Mouse (Mus musculus) lung, adult 2 months (tissue): Measurements from ENCODE around the gene Mindy4. TPM values are rescaled to one million over a fixed set of nuclear protein-coding genes. Genes with fewer than 3 reads are reported as not detected.

ENCODE experiments used
- DNase-seq: peaks from one replicate; pipeline ENCODE4 v3.0.0; 2022
- H3K4me1 ChIP-seq: fragments of 200-500 bp; 2 replicates; pipeline ENCODE4 v1.6.1; 2011; ENCODE audit warnings: low read length; ENCODE audit not compliant: control insufficient read depth, insufficient read depth
- H3K4me3 ChIP-seq: fragments of 200-500 bp; replicated peaks from 2 replicates; pipeline ENCODE3; 2011; ENCODE audit warnings: low read depth, mild to moderate bottlenecking, control low read depth, low read length; ENCODE audit errors: extremely low read depth
- CTCF ChIP-seq: fragments of 200-500 bp; IDR thresholded peaks from 2 replicates; pipeline ENCODE4 v1.5.1; 2011; ENCODE audit warnings: mild to moderate bottlenecking, low read length, control low read depth; ENCODE audit not compliant: insufficient read depth
- POLR2A ChIP-seq: fragments of 200-500 bp; IDR thresholded peaks from 2 replicates; pipeline ENCODE4 v1.6.1; 2011; ENCODE audit warnings: low read depth, mild to moderate bottlenecking, control low read depth, low read length, borderline replicate concordance; ENCODE audit errors: extremely low read depth
- WGBS: fragments of 180-500 bp; shearing (Covaris S2); methylation state at CpG from one replicate; pipeline ENCODE4 v1.1.7; 2018; 5-methylcytosine and 5-hydroxymethylcytosine counted together
- polyA plus RNA-seq: library from polyadenylated mRNA; depleted of rRNA; stranded (reverse); fragments of >200 nt; gene quantifications from 2 replicates; pipeline ENCODE4 v1.2.3, GENCODE M21; 2012

Mindy4 gene
- polyA plus RNA-seq, 1 experiment = 35.7 TPM

DNA sequence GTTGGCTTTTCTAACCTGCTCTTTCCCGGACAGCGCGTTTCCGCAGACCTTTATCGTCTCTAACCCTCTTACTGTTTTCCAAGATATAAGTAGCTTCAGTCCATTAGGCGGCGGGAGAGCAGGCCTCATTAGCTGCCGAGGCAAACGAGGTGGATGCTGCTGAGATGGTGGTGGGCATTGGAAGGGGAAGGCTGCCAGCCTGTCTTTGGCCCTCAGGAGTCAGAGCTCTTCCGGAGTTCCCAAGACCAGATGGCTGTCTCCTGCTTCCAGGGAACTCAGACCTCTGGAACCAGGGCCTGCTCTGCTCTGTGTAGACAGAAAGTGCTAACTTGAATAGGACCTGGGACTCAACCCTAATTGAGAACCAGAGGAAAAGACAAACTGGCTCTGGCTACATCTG is 140.3 kb downstream of the Mindy4 start:
- Histone ChIP-seq H3K4me3 (no peak overlapping the region), H3K4me1 (peaks cover 15% of the 10 kb centered on the region)
- no peak for DNase-seq
- WGBS = 87% methylated on average over 10 of the region's 10 CpGs
- TF ChIP-seq CTCF (no peak), POLR2A (no peak)

DNA sequence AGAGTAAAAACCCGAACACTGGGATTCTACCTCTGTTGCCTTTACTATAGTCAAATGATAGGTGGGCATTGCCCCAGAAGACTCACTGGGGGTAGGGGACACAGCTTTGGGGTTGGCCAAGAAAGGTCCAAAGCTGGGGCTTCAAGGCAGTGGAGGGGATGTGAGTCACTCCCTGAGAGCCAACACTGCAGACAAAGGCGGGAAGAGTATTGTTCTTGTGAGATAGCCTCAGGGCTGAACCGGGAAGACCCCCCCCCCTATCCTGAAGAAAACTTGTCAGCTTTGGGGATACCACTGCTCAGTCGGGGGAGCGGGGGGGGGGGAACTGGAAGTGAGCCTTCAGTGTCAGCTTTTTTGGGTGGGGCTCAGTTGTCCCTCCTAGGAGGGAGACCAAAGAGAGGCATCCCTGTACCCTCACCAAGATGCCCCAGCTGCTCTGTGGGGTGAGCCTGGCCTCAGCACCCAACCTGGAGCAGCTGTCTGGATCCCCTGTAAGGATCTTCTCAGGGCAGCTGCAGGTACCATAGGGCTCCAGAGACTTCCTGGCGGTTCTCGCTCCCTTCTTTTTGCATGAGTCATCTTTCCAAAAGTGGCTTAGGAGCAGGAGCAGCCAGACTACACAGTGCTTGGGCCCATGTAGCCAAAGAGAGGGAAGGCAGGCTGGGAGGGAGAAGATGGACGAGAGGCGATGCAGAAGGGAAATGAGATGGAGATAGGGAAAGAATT is 141.3 kb downstream of the Mindy4 start:
- TF ChIP-seq CTCF (no peak), POLR2A (no peak)
- no peak for DNase-seq
- Histone ChIP-seq H3K4me1 (peaks cover 15% of the 10 kb centered on the region), H3K4me3 (no peak overlapping the region)
- 52% methylated on average over 9 of the region's 9 CpGs for whole genome bisulfite sequencing

DNA sequence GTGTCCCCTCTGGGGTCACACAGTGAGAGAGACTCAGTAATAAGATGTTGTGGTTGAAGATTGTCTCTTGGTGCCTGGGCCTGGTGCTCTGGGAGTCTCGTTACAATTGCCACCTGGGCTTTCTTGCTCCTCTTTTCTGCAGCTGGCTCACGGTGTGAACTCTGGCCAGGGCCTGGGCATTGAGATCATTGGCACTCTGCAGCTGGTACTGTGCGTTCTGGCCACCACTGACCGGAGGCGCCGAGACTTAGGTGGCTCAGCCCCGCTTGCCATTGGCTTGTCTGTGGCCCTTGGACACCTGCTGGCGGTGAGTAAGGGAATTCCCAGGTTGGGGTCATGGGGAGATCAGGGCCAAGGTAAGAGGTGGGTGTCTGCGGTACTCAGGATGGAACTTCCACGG is 142.1 kb downstream of the Mindy4 start:
- H3K4me3 ChIP-seq = no peak overlapping the region
- TF ChIP-seq POLR2A (no peak), CTCF (no peak)
- peak; percentile 2 for DNase-seq
- H3K4me1 ChIP-seq = peaks cover 15% of the 10 kb centered on the region
- WGBS = 94% methylated on average over 10 of the region's 10 CpGs

DNA sequence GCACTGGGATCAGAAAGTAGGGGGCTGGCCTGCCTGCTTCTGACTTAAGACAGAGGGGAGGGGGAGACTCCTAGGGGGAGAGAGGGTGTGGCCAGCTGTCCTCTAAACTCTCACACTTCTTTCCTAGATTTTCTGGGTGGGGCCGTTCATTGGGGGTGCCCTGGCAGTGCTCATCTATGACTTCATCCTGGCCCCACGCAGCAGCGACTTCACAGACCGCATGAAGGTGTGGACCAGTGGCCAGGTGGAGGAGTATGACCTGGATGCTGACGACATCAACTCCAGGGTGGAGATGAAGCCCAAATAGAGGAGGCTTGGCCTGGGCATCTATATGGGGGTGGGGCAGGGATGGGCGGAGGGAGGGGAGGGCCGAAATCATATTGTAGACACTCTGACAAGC is 143.3 kb downstream of the Mindy4 start:
- Histone ChIP-seq H3K4me1 (peaks cover 14% of the 10 kb centered on the region), H3K4me3 (no peak overlapping the region)
- no peak for DNase-seq
- TF ChIP-seq CTCF (no peak), POLR2A (no peak)
- 81% methylated on average over 7 of the region's 7 CpGs for WGBS

DNA sequence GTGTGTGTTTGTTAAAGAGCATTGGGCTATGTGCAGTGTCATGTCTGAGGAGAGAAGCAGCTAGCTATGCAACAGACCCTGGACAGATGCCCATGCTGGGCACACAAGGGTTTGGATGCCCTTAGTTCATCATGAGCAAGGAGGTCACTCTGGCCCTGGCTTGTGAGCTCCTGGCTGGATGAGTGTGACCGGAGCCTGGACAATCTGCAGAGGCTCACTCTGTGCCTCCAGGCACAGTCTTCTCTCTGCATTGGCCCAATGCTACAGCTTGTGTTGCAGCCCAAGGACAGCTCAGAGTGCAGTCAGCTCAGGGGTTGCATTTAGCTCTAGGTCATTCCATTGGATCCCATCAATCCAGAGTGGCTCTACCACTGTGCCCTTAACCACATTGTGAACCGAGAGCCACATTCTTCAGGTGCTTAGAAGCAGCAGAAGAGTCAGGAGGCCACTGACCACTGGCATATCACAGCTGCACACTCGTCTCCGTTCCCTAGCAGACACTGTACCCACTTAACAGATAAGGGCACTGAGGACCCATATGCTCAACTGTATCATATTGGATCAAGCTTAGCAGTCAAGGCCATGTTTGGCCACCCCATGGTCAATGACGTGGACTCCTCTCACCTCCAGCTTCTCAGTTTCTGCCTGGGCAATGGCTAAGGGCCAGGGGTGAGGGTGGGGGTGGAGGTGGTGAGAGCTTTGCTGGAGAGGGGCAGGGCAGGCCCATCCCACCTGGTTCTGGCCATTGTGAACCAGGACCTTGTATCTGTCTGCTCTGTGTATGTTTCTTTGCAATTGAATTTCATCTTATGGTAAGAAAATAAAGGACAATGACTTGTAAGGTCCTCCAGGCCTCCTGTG is 144.8 kb downstream of the Mindy4 start:
- no peak overlapping the region for H3K4me3 ChIP-seq
- no peak for TF ChIP-seq CTCF
- TF ChIP-seq POLR2A = no peak
- H3K4me1 ChIP-seq = peaks cover 3% of the 10 kb centered on the region
- WGBS = 88% methylated on average over 5 of the region's 5 CpGs
- no peak for DNase-seq

DNA sequence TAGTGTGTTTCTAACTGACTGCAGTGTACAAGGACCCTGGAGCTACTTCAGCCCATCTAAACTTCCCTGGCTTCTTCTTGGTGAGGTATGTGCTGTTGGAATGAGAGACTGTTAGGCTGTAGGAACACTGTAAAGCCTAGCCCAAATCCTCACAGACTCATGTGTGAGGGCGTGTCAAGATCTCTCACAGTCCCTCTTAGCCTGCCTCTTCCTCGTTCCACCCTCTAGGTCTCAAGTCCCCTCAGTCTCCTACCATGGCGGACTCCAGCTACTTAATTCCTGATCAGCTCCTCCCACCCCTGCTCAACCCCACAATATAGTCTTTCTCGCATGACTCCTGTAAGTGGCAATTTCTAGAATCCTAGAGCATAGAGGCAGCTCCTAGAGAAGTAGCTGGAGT is 146.0 kb downstream of the Mindy4 start:
- Histone ChIP-seq H3K4me3 (no peak overlapping the region), H3K4me1 (peaks cover 3% of the 10 kb centered on the region)
- DNase-seq = no peak
- TF ChIP-seq CTCF (no peak), POLR2A (no peak)
- WGBS = 64% methylated on average over 4 of the region's 4 CpGs

DNA sequence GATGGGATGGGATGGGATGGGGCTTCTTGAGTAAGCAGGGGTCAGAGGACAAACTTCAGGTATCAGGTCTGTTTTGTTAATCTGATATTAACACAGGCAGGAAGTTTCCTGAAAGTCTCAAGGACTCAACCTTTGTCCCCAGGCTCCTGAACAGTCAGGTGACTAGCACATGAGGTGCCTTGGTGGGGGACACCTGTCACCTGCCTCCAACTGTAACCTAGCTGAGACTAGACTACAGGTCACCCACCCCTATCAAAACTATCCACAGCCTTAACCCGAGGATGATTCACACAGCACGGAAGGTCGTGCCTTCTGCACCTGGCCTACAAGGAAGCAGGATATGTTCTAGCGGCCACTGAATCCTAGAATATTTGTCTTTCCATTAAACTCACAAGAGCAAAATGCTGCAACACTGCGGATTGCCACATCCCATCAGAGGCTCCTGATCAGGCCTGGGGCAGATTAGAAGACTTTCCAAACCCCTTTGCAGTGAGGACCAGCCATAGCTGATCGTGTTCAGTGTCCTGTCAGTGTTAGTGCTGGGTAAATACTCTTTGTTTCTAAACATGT is 147.3 kb downstream of the Mindy4 start:
- Histone ChIP-seq H3K4me1 (no peaks in the 10 kb centered on the region), H3K4me3 (no peak overlapping the region)
- no peak for DNase-seq
- TF ChIP-seq CTCF = no peak
- TF ChIP-seq POLR2A = no peak
- WGBS = 79% methylated on average over 6 of the region's 6 CpGs

DNA sequence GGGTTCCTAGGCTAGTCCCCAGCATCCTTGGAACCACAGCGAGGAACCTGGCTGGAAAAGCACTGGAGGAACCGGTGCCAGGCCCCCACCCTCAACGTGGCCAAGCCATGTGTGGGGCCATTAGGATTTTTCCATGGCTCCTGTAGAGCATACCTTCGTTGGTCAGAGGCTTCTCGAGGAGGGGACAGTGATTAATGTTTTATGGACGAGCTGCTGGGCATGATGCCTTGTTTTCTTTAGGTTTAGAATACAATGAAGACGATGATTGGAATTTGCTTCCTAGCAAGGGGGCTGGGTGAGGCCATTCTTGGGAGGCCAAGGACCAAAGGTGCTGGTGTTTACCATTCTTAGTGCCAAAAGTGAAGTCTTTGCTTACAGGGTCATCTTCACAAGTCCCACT is 148.5 kb downstream of the Mindy4 start:
- H3K4me3 ChIP-seq = no peak overlapping the region
- peaks cover 6% of the 10 kb centered on the region; the same call in 1 of the 2 replicates for H3K4me1 ChIP-seq
- TF ChIP-seq POLR2A = no peak
- TF ChIP-seq CTCF = no peak
- DNase-seq = no peak
- 59% methylated on average over 7 of the region's 7 CpGs for WGBS

DNA sequence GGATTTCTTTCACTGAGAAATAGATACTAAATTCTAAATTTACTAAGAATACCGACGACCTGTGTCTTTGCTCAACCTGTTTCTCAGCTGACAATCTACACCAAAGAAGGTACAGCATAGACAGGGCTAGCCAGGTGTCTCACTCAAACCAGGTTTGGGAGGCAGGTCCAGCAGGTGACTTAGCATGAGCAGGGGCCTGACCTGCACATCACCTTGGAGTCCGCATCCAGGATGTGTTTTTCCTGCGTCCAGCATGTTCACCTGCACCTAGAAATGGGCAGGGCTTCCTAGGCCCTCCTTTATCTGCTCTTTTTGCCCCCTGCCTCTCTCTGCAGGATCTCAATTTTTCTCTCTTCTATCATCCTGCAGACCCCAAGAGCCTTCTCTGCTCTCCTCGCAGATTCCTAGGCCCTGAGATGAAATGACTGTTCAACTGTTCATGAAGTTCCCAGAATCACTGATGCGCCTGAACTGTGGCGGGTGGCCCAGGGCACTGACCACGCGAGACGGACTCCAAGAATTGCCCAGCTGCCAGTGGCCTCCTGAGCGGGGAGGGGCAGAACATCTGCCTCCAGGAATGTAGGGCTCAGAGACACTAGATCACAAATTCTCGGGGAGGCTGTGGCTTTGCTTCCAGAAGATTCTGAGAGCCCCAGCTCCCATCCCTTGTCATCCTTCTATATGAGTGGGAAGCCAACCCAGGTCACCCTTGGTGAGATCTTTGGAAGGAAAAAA is 150.7 kb downstream of the Mindy4 start:
- WGBS = 84% methylated on average over 12 of the region's 12 CpGs
- TF ChIP-seq POLR2A (no peak), CTCF (no peak)
- DNase-seq = no peak
- Histone ChIP-seq H3K4me1 (peaks cover 10% of the 10 kb centered on the region), H3K4me3 (no peak overlapping the region)
